Mouse (Mus musculus) embryonic facial prominence, embryonic 14.5 days (tissue): ENCODE data around the gene Gm13290. TPM values are rescaled to one million over a fixed set of nuclear protein-coding genes. Genes with fewer than 3 reads are reported as not detected.

Experiments used
- ATAC-seq: fragments of 200-750 bp; cut with Nextera tagmentation; 2 replicates; pipeline ENCODE4 v1.8.0; 2017; ENCODE audit warnings: low read depth, moderate number of reproducible peaks, moderate TSS enrichment
- DNase-seq: peaks from one replicate; pipeline ENCODE4 v3.0.0-alpha.2; 2015; ENCODE audit warnings: low spot score
- H3K27ac ChIP-seq: fragments of 300-500 bp; sonication (generic); replicated peaks from 2 replicates; pipeline ENCODE4 v1.5.1; 2014; ENCODE audit warnings: low read depth, mild to moderate bottlenecking, low read length, moderate library complexity
- H3K27me3 ChIP-seq: fragments of 300-500 bp; sonication (generic); replicated peaks from 2 replicates; pipeline ENCODE4 v1.6.1; 2014; ENCODE audit warnings: low read length; ENCODE audit not compliant: control insufficient read depth, insufficient read depth
- H3K36me3 ChIP-seq: fragments of 300-500 bp; sonication (generic); 2 replicates; pipeline ENCODE4 v1.6.1; 2014; ENCODE audit warnings: low read length, mixed read lengths; ENCODE audit not compliant: control insufficient read depth, insufficient read depth
- H3K4me1 ChIP-seq: fragments of 300-500 bp; sonication (generic); 2 replicates; pipeline ENCODE4 v1.6.1; 2014; ENCODE audit warnings: antibody characterized with exemption, low read length; ENCODE audit not compliant: control insufficient read depth, insufficient read depth
- H3K4me2 ChIP-seq: fragments of 300-500 bp; sonication (generic); 2 replicates; pipeline ENCODE4 v1.6.1; 2014; ENCODE audit warnings: low read depth, mild to moderate bottlenecking, low read length, moderate library complexity, mixed read lengths
- H3K4me3 ChIP-seq: fragments of 300-500 bp; sonication (generic); 2 replicates; pipeline ENCODE4 v1.5.1; 2014; ENCODE audit warnings: low read depth, mild to moderate bottlenecking, low read length
- H3K9ac ChIP-seq: fragments of 300-500 bp; sonication (generic); 2 replicates; pipeline ENCODE4 v1.6.1; 2014; ENCODE audit warnings: low read depth, mild to moderate bottlenecking, low read length, moderate library complexity, mixed read lengths
- H3K9me3 ChIP-seq: fragments of 300-500 bp; sonication (generic); 2 replicates; pipeline ENCODE4 v1.6.1; 2016; ENCODE audit warnings: low read length; ENCODE audit not compliant: control insufficient read depth
- WGBS: fragments of 180-500 bp; shearing (Covaris S2); extraction: QIAGEN DNeasy Blood & Tissue Kit; methylation state at CpG from one replicate; pipeline ENCODE4 v1.1.7; 2014; 5-methylcytosine and 5-hydroxymethylcytosine counted together
- polyA plus RNA-seq: library from polyadenylated mRNA; unstranded; fragments of >200 nt; fragmentation: Nextera tagmentation; extraction: Ambion mirVana; gene quantifications from 2 replicates; pipeline ENCODE4 v1.2.1, GENCODE M21; 2014

Gm13290 gene
- polyA plus RNA-seq, 1 experiment from 2014 or later: not detected

- no peak for ATAC-seq
- Histone ChIP-seq H3K4me1 (no peaks in the 10 kb centered on the region), H3K36me3 (no peaks in the 10 kb centered on the region), H3K4me3 (no peak overlapping the region), H3K4me2 (no peak overlapping the region), H3K9ac (no peak overlapping the region), H3K9me3 (no peaks in the 10 kb centered on the region), H3K27me3 (no peaks in the 10 kb centered on the region), H3K27ac (no peak overlapping the region)
- WGBS: 29% methylated on average over 4 of the region's 4 CpGs
- DNase-seq: peak; percentile 4
Observed at GRCm38 (mm10) chr4:88822995-88823394, 49.4 kb downstream of the Gm13290 start.

Other genes with a start within 250 kb of the Gm13290 start
- gene Ifna15, start 215.6 kb upstream of the Gm13290 start, polyA plus RNA-seq: not detected in 2 replicates
- gene Ifna14, start 202.0 kb upstream of the Gm13290 start, polyA plus RNA-seq: not detected in 2 replicates
- gene Ifna9, start 181.4 kb upstream of the Gm13290 start, polyA plus RNA-seq: not detected in 2 replicates
- gene Ifna12, start 170.5 kb upstream of the Gm13290 start, polyA plus RNA-seq: not detected in 2 replicates
- not detected in 2 replicates for gene C87499, start 139.4 kb upstream of the Gm13290 start, polyA plus RNA-seq
- not detected in 2 replicates for gene Ifna13, start 129.4 kb upstream of the Gm13290 start, polyA plus RNA-seq
- gene Ifna16, start 96.9 kb upstream of the Gm13290 start, polyA plus RNA-seq: not detected in 2 replicates
- gene Ifna2, start 89.9 kb upstream of the Gm13290 start, polyA plus RNA-seq: not detected in 2 replicates
- not detected in 2 replicates for gene Ifnab, start 82.5 kb upstream of the Gm13290 start, polyA plus RNA-seq
- 1.2 and 2.0 TPM in 2 replicates for gene Gm26566, start 52.0 kb upstream of the Gm13290 start, polyA plus RNA-seq
- gene Klhl9, start 51.4 kb upstream of the Gm13290 start, polyA plus RNA-seq: 126 and 129 TPM in 2 replicates
- not detected in 2 replicates for gene Gm13271, start 19.0 kb upstream of the Gm13290 start, polyA plus RNA-seq
- 0.17 and 0.28 TPM in 2 replicates for gene Gm13283, start 13.7 kb upstream of the Gm13290 start, polyA plus RNA-seq
- gene Gm13289, start 3.1 kb downstream of the Gm13290 start, polyA plus RNA-seq: not detected in 2 replicates
- not detected in 2 replicates for gene Gm13272, start 6.0 kb downstream of the Gm13290 start, polyA plus RNA-seq
- gene Ifnz, start 8.3 kb downstream of the Gm13290 start, polyA plus RNA-seq: 0.16 and 0.31 TPM in 2 replicates
- not detected in 2 replicates for gene Gm13276, start 11.9 kb downstream of the Gm13290 start, polyA plus RNA-seq
- gene Gm13277, start 14.8 kb downstream of the Gm13290 start, polyA plus RNA-seq: not detected in 2 replicates
- gene Gm13278, start 17.7 kb downstream of the Gm13290 start, polyA plus RNA-seq: not detected in 2 replicates
- gene Gm13275, start 20.7 kb downstream of the Gm13290 start, polyA plus RNA-seq: not detected in 2 replicates
- gene Gm13279, start 23.6 kb downstream of the Gm13290 start, polyA plus RNA-seq: not detected in 2 replicates
- 0.67 and 0.74 TPM in 2 replicates for gene Gm13285, start 25.8 kb downstream of the Gm13290 start, polyA plus RNA-seq
- gene Gm13287, start 29.4 kb downstream of the Gm13290 start, polyA plus RNA-seq: 0.54 TPM in 1 of 2 replicates, not detected in the other
- gene Gm13288, start 31.7 kb downstream of the Gm13290 start, polyA plus RNA-seq: 0.21 TPM in 1 of 2 replicates, not detected in the other
- not detected in 2 replicates for gene Ifna7, start 42.4 kb downstream of the Gm13290 start, polyA plus RNA-seq
- not detected in 2 replicates for gene Ifna11, start 46.1 kb downstream of the Gm13290 start, polyA plus RNA-seq
- not detected in 2 replicates for gene Ifna6, start 53.6 kb downstream of the Gm13290 start, polyA plus RNA-seq
- not detected in 2 replicates for gene Ifna5, start 61.7 kb downstream of the Gm13290 start, polyA plus RNA-seq
- gene Ifna4, start 68.0 kb downstream of the Gm13290 start, polyA plus RNA-seq: not detected in 2 replicates
- not detected in 2 replicates for gene Ifna1, start 76.3 kb downstream of the Gm13290 start, polyA plus RNA-seq
- not detected in 2 replicates for gene Ifne, start 106.4 kb downstream of the Gm13290 start, polyA plus RNA-seq